In genomic region chr1:55903177-55903576, GRCm38 (mm10) we compare ENCODE assay signal across 13 mouse cellular contexts.
"Had no signal": no experiment of that assay in that cellular context is flagged by ENCODE, and none has a peak within 500 bp of the region (broad histone marks: within the 10 kb centered on the region; RNA-seq: fewer than 3 reads in every experiment).

No protein-coding gene starts in this region.

- DNase-seq: kidney, adult 2 months; kidney, postnatal 25 days; liver; lung, adult 18-20 months; lung, postnatal 10 days; lung, postnatal 36 days; retina, postnatal 1 day; right cerebral cortex, postnatal 25 days; spleen, adult 18-20 months; thymus, postnatal 25 days had no signal

- ATAC-seq: liver, embryonic 12.5 days; midbrain, embryonic 13.5 days; midbrain, embryonic 16.5 days had no signal
